Mouse (Mus musculus): ENCODE measurements around the gene Rusc2. TPM values are rescaled to one million over a fixed set of nuclear protein-coding genes. Genes with fewer than 3 reads are reported as not detected.

Gene Rusc2
- polyA plus RNA-seq, 1 experiment from 2014 or later: 29.6 TPM

DNA sequence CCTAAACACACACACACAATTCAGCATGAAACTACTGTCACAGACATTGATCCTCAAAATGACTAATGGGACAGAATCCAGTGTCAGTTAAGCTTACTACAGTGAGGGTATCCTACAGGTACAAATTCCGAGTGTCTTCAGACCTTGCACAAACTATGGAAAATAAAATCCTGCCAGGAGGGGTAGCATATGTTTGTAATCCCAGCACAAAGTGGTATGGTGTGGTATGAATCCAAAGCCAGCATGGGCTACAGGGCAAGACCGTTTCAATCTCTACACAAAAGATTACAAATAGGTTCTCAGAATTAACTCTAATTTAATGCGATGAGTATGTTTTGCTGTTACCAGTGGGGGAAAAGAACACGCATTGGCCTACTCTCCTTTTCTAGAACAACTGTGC is 59.9 kb downstream of the Rusc2 start, which contains the start of gene Tesk1:
Tesk1 (plus strand) TSS at position 301 of the 400 bp plus-strand sequence.
- POLR2A ChIA-PET: no interaction called here
- CTCF ChIA-PET: interaction anchor here (0.7 to 1.2 kb wide), 3 partner anchors 21 to 142 kb away, joined by 3 to 5 read pairs (median 3); partner anchors contain the start of gene Msmp
- DNase-seq (ENCODE audit: low read depth, low spot score) (no peak), ATAC-seq (no peak)
- TF ChIP-seq CTCF (IDR thresholded peaks at IDR 0.05): no peak
- no peaks in the 10 kb centered on the region for H3K27me3 ChIP-seq
- in situ Hi-C loops (cut with MboI; ENCODE audit: low pct_unique_long_range_greater_than_20kb): loop anchor here (5.0 kb wide), 1 partner anchor 36 kb away; no protein-coding TSS in a partner anchor

DNA sequence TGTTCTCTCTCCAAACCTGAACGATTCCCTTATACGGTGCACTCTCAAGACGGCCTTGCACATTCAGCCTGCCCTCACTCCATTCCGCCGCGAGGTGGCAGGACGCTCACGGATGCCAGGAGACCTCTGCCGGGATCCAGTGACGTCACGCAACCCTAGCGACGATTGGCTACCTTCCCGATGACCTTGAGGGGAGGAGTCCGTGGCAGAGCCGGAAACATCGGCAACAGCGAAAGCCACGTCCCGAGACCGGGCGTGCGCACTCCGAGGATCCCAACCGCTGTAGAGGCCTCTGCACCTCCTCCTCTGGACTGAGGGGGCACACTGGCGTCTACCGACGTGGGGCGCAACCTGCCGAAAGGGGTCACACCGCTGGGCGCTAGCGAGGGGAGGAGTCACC is 60.3 kb downstream of the Rusc2 start:
- CTCF ChIA-PET: interaction anchor here (1.2 kb wide), 1 partner anchor 21 kb away, joined by 5 read pairs; no protein-coding TSS in a partner anchor
- in situ Hi-C loops (cut with MboI; ENCODE audit: low pct_unique_long_range_greater_than_20kb): loop anchor here (5.0 kb wide), 1 partner anchor 35 kb away; no protein-coding TSS in a partner anchor
- no peak for TF ChIP-seq CTCF (IDR thresholded peaks at IDR 0.05)

DNA sequence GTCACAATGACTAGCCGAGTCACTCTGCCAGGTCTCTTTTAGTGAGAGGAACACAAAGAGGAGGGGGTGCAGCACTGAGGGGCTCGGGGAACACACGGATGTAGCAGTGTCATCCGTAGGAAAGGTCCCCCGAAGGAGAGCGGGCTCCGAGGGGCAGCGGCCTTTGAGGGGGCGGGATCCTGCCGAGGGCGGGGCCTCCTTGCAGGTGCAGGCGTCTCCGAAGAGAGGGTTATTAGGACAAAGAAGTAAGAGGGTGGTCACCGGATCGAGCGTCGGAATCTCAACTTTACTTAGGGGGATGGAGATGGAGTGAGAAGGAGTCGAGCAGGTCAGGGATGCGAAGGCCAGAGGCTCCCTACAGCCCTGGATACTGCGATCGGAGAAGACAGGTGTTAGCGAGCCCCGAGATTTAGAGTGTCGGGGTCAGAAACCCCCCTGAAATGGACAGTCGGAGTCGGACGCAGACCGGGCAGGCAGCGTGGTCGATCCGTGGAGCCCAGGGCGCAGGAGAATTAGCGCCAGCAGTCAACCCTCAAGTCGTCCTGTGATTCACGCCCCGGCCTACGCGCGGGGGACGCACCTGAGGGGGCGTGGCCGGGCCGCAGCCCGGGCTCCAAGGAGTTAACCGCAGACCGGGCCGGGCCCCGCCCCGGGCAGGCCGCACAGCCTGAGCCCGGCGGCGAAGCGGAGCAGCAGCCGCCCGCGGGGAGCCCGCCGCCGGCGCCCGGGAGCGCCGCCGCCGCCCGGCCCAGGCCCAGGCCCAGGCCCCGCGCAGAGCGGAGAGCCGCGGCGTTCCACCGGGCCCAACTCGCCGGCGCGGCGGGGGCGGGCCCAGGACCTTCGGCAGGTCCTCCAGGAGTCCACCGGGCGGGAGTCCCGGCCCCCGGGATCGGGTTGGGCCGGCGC is 60.9 kb downstream of the Rusc2 start:
- CTCF ChIA-PET: interaction anchor here (1.1 to 1.5 kb wide), 2 partner anchors 10 to 15 kb away, joined by 3 to 6 read pairs; no protein-coding TSS in a partner anchor
- peak; percentile 15 for DNase-seq (ENCODE audit: low read depth, low spot score)
- H3K27me3 ChIP-seq: no peaks in the 10 kb centered on the region
- POLR2A ChIA-PET: no interaction called here
- in situ Hi-C loops (cut with MboI; ENCODE audit: low pct_unique_long_range_greater_than_20kb): loop anchor here (5.0 kb wide), 1 partner anchor 35 kb away; no protein-coding TSS in a partner anchor
- peak; percentile 68 for ATAC-seq
- TF ChIP-seq CTCF (IDR thresholded peaks at IDR 0.05): no peak

More for the DNA sequence above, 60.3 kb downstream of the Rusc2 start:
- ATAC-seq (peak; percentile 93), DNase-seq (ENCODE audit: low read depth, low spot score) (peak; percentile 97)
- no peaks in the 10 kb centered on the region for H3K27me3 ChIP-seq
- POLR2A ChIA-PET: no interaction called here

DNA sequence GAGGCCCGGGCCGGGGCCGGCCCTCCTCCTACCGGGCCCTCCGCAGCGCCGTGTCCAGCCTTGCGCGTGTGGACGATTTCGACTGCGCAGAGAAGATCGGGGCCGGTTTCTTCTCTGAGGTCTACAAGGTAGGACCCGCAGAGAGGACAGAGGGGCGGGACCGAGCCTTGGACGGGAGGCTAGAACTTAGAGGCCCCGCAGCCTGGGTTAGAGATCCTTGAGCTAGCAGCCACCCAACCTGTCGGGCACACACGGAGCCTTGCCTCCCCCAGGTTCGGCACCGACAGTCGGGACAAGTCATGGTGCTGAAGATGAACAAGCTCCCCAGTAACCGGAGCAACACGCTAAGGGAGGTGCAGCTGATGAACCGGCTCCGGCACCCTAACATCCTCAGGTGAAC is 61.7 kb downstream of the Rusc2 start:
- DNase-seq (ENCODE audit: low read depth, low spot score): no peak
- peak; percentile 9 for ATAC-seq
- POLR2A ChIA-PET: no interaction called here
- CTCF ChIA-PET: interaction anchor here (1.1 to 1.5 kb wide), 4 partner anchors 9 to 49 kb away, joined by 3 to 6 read pairs (median 4); partner anchors contain the start of gene Ccdc107
- in situ Hi-C loops (cut with MboI; ENCODE audit: low pct_unique_long_range_greater_than_20kb): loop anchor here (5.0 kb wide), 1 partner anchor 34 kb away; no protein-coding TSS in a partner anchor
- TF ChIP-seq CTCF (IDR thresholded peaks at IDR 0.05): no peak
- H3K27me3 ChIP-seq: no peaks in the 10 kb centered on the region

DNA sequence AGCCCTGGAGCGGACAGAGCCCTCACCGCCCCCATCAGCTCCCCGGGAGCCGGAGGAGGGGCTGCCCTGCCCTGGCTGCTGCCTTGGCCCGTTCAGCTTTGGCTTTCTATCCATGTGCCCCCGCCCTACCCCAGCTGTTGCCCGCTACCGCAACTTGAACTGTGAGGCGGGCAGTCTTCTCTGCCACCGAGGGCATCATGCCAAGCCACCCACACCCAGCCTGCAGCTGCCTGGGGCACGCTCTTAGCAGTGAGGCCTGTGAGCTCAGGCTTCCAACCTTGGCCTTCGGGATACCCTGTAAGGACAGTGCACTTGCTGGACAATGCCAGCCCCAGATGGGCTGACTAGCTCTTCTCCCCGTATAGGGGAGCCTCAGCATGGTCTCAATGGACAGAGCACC is 65.5 kb downstream of the Rusc2 start:
- TF ChIP-seq CTCF (IDR thresholded peaks at IDR 0.05): no peak
- H3K27me3 ChIP-seq: no peaks in the 10 kb centered on the region
- in situ Hi-C loops (cut with MboI; ENCODE audit: low pct_unique_long_range_greater_than_20kb): no loop called here
- POLR2A ChIA-PET: no interaction called here
- DNase-seq (ENCODE audit: low read depth, low spot score): no peak
- CTCF ChIA-PET: interaction anchor here (1.2 kb wide), 1 partner anchor 12 kb away, joined by 3 read pairs; no protein-coding TSS in a partner anchor
- no peak for ATAC-seq

DNA sequence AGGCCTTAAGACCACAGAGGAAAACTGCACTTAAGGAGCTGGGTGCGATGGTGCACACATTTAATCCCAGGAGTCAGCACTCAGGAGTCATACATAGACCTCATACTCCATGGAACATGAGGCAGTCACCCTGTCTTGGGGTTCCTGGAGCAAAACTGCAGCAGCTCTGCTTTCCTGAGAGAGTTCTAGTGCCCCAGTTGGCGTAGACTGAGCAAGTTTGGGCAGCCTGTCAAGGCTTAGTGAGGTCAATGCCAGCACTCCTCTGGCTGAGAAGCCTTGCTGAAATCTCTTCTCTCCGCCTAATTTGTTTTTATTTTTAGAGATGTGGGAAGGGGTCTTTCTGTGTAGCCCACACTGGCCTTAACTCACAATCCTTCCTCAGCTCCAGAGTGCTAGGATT is 66.8 kb downstream of the Rusc2 start:
- TF ChIP-seq CTCF (IDR thresholded peaks at IDR 0.05): no peak
- ChIA-PET POLR2A (no interaction called here), CTCF (no interaction called here)
- DNase-seq (ENCODE audit: low read depth, low spot score) (no peak), ATAC-seq (no peak)
- H3K27me3 ChIP-seq: no peaks in the 10 kb centered on the region
- in situ Hi-C loops (cut with MboI; ENCODE audit: low pct_unique_long_range_greater_than_20kb): no loop called here

DNA sequence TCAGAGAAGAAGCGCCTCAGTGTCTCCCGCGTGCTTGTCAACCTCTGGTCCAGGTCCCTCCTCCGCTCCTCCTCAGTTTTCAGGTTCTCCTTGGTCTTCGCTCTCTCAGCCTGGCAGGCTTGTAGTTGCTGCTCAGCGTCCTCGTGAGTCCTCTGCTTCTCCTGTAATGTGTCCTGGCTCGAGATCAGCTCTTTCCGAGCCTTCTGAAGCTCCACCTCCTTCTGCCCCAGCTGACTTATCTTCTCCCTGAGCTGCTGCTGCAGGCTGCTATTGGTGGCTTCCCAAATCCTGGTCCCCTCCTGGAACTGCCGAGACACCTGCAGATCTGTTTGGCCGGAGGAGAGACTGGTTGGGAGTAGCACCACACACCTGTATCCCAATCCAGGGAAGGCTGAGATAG is 70.5 kb downstream of the Rusc2 start:
- in situ Hi-C loops (cut with MboI; ENCODE audit: low pct_unique_long_range_greater_than_20kb): no loop called here
- POLR2A ChIA-PET: no interaction called here
- DNase-seq (ENCODE audit: low read depth, low spot score): no peak

DNA sequence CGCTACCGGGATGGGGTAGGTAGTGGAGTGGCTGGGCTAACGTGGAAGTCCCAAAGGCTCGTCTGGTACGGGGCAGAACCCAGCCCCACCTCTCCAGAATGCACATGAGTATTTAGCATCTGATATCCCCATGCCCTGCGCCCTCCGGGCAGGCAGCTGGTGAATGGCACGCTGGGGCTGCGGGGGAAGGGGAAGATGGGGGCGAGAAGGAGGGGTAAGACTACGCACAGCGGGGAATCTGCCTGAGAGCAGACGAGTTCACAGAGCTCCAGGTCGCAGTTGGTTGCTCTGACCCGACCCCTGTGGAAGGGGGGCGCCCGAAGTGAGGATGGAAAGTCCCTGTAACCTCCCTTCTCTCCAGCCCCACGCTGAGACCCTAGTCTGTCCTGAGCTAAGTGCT is 71.6 kb downstream of the Rusc2 start:
- POLR2A ChIA-PET: no interaction called here
- no peak for ATAC-seq
- no peak for TF ChIP-seq CTCF (IDR thresholded peaks at IDR 0.05)
- in situ Hi-C loops (cut with MboI; ENCODE audit: low pct_unique_long_range_greater_than_20kb): no loop called here
- CTCF ChIA-PET: interaction anchor here (1.9 kb wide), 1 partner anchor 10 kb away, joined by 6 read pairs; no protein-coding TSS in a partner anchor
- no peaks in the 10 kb centered on the region for H3K27me3 ChIP-seq
- no peak for DNase-seq (ENCODE audit: low read depth, low spot score)

More for the DNA sequence above, 70.5 kb downstream of the Rusc2 start:
- H3K27me3 ChIP-seq: no peaks in the 10 kb centered on the region
- CTCF ChIA-PET: interaction anchor here (1.9 kb wide), 1 partner anchor 9 kb away, joined by 6 read pairs; no protein-coding TSS in a partner anchor
- no peak for TF ChIP-seq CTCF (IDR thresholded peaks at IDR 0.05)
- ATAC-seq: no peak

DNA sequence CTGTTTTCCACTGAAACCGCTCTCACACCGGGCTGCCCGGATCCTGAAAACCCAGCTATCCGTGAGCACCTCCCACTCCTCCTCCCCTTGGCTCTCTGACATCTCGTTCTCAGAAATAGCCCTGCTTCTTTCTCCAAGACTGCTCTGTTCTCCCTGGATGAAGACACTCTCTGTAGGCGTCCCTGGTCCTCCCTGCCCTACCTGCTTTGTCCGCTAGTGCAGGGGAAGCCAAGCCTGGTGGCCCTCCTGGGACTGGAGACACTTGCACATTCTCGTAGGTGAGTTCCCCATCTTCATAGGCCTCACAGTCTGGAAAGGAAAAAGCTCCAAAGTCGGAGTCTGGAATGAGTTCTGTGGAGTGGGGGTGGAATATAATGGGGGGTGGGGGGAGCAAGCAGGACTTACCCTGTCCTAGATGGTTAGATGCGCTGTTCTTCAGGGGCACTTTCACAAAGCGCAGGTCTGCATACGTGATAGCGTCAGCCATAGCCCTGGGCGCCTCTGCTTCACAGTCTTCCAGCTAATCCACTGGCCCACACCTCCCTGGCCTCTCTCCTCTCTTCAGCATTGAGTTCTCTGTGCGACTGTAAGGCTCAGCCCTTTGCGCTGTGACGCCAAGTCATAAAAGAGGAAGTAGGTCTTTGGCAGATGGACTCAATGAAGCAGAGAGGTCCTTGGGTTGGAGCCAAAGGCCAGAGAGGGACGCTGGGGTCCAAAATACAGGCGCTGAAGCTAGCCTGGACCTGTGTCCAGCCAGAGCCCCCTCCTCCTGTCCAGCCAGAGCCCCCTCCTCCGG is 72.5 kb downstream of the Rusc2 start, which contains the start of gene Cd72:
Cd72 (minus strand) TSS at position 588 of the 796 bp plus-strand sequence.
- TF ChIP-seq CTCF (IDR thresholded peaks at IDR 0.05): no peak
- no peaks in the 10 kb centered on the region for H3K27me3 ChIP-seq
- CTCF ChIA-PET: no interaction called here
- POLR2A ChIA-PET: no interaction called here
- ATAC-seq: no peak
- in situ Hi-C loops (cut with MboI; ENCODE audit: low pct_unique_long_range_greater_than_20kb): no loop called here
- no peak for DNase-seq (ENCODE audit: low read depth, low spot score)

DNA sequence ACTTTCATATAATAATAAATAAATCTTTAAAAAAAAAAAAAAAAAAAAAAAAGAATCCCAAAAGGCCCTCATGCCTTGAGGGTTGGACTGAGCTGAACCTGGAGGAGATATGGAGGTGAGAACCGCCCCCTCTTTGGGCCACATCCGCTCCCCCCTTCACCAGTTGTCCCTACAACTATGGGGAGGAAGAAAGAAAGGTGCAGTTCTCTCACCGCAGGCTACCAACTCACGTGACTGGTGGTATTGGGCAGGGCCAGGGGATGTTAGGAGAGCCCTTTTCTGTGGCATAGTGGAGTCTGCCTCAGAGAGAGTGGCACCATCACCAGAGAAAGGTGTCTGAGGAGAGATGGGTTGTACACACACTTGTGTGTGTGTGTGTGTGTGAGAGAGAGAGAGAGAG is 74.7 kb downstream of the Rusc2 start:
- no peak for TF ChIP-seq CTCF (IDR thresholded peaks at IDR 0.05)
- POLR2A ChIA-PET: no interaction called here
- DNase-seq (ENCODE audit: low read depth, low spot score) (no peak), ATAC-seq (no peak)
- in situ Hi-C loops (cut with MboI; ENCODE audit: low pct_unique_long_range_greater_than_20kb): no loop called here
- CTCF ChIA-PET: no interaction called here
- no peaks in the 10 kb centered on the region for H3K27me3 ChIP-seq
